In genomic region chr17:69475423-69475822, GRCm38 (mm10) we compare ENCODE assay signal across 7 mouse cellular contexts. TPM values are rescaled to one million over a fixed set of nuclear protein-coding genes. Genes with fewer than 3 reads are reported as not detected.
DNase-seq lines count a peak whose midpoint lies in the region; ATAC-seq lines count a peak whose summit lies in the region.

No protein-coding gene starts in this region.

- WGBS in intestine, embryonic 15.5 days, result under 1% methylated on average over 20 of the region's 20 CpGs
- WGBS in limb, embryonic 13.5 days, result under 1% methylated on average over 20 of the region's 20 CpGs
- WGBS in midbrain, embryonic 13.5 days, result under 1% methylated on average over 20 of the region's 20 CpGs

- peak overlapping the region; percentile 53 for H3K4me3 ChIP-seq in intestine, embryonic 15.5 days (replicated peaks)
- H3K4me3 ChIP-seq in limb, embryonic 13.5 days, result peak overlapping the region; percentile 48
- H3K4me3 ChIP-seq in midbrain, embryonic 13.5 days (replicated peaks), result peak overlapping the region; percentile 43

- H3K4me2 ChIP-seq in intestine, embryonic 15.5 days (replicated peaks), result peak overlapping the region; percentile 83
- peak overlapping the region; percentile 68 for H3K4me2 ChIP-seq in limb, embryonic 13.5 days (replicated peaks)
- H3K4me2 ChIP-seq in midbrain, embryonic 13.5 days (replicated peaks), result peak overlapping the region; percentile 62

- H3K4me1 ChIP-seq in intestine, embryonic 15.5 days (replicated peaks), result no peaks in the 10 kb centered on the region
- H3K4me1 ChIP-seq in limb, embryonic 13.5 days, result peaks cover 10% of the 10 kb centered on the region; the same call in 1 of the 2 replicates
- H3K4me1 ChIP-seq in midbrain, embryonic 13.5 days (replicated peaks), result peaks cover 4% of the 10 kb centered on the region; the same call in 1 of the 2 replicates

- ATAC-seq in intestine, embryonic 15.5 days, result peak; percentile 92
- ATAC-seq in limb, embryonic 13.5 days (ENCODE audit: low FRiP score, low read depth), result peak; percentile 91
- ATAC-seq in midbrain, embryonic 13.5 days, result peak; percentile 91

- H3K27ac ChIP-seq in intestine, embryonic 15.5 days, result no peak overlapping the region
- no peak overlapping the region; the same call in 1 of the 2 replicates for H3K27ac ChIP-seq in limb, embryonic 13.5 days
- no peak overlapping the region for H3K27ac ChIP-seq in midbrain, embryonic 13.5 days

- H3K27me3 ChIP-seq in intestine, embryonic 15.5 days (replicated peaks), result no peaks in the 10 kb centered on the region
- peaks cover 10% of the 10 kb centered on the region for H3K27me3 ChIP-seq in limb, embryonic 13.5 days
- no peaks in the 10 kb centered on the region for H3K27me3 ChIP-seq in midbrain, embryonic 13.5 days

- DNase-seq in adrenal gland, postnatal 10 days, result peak; percentile 80
- peak; percentile 88 for DNase-seq in embryo, embryonic 11 days
- peak; percentile 65 to 71 for DNase-seq in gastrocnemius, postnatal 4 days (ENCODE audit: low spot score in 2 of 2)
- peak; percentile 2 for DNase-seq in skeletal muscle tissue, adult 2 months (ENCODE audit: low read depth, low spot score)

- no peaks in the 10 kb centered on the region for H3K36me3 ChIP-seq in intestine, embryonic 15.5 days
- no peaks in the 10 kb centered on the region for H3K36me3 ChIP-seq in limb, embryonic 13.5 days
- no peaks in the 10 kb centered on the region for H3K36me3 ChIP-seq in midbrain, embryonic 13.5 days

- H3K9me3 ChIP-seq in intestine, embryonic 15.5 days, result no peaks in the 10 kb centered on the region
- H3K9me3 ChIP-seq in limb, embryonic 13.5 days, result no peaks in the 10 kb centered on the region
- H3K9me3 ChIP-seq in midbrain, embryonic 13.5 days, result no peaks in the 10 kb centered on the region

- H3K9ac ChIP-seq in intestine, embryonic 15.5 days, result peak overlapping the region; percentile 61
- peak overlapping the region; percentile 77 for H3K9ac ChIP-seq in limb, embryonic 13.5 days
- peak overlapping the region; percentile 65 for H3K9ac ChIP-seq in midbrain, embryonic 13.5 days (replicated peaks)

RNA-seq across cellular contexts. Expression of gene Akain1, which starts 36.3 kb away (rescaled TPM):
- not detected for total RNA-seq in adrenal gland, postnatal 10 days (2021)
- not detected for total RNA-seq in gastrocnemius, postnatal 4 days (2021)
- 0.09 TPM in 1 of 2 replicates, not detected in the other for polyA plus RNA-seq in intestine, embryonic 15.5 days (2015; fragmentation: Nextera tagmentation; extraction: Ambion mirVana)
- polyA plus RNA-seq in limb, embryonic 13.5 days (2015; fragmentation: Nextera tagmentation; extraction: Ambion mirVana), result not detected in 2 replicates
- 0.24 and 0.26 TPM in 2 replicates for polyA plus RNA-seq in midbrain, embryonic 13.5 days (2015; fragmentation: Nextera tagmentation; extraction: Ambion mirVana)

Comparison
In these comparisons a context has a peak if more than half of its experiments do, and no peak if none do; other contexts are left out.
1. DNase-seq: peak in every context shown above with its lines; median percentile 88 in embryo, embryonic 11 days; 80 in adrenal gland, postnatal 10 days; 68 in gastrocnemius, postnatal 4 days; 2 in skeletal muscle tissue, adult 2 months.